Mouse (Mus musculus) myocyte (in vitro differentiated cells): ENCODE measurements at regions not wholly inside any gene's neighbourhood (a gene's known extent, or its start where the extent isn't known, plus 50 kb on each side); places are given as distances from the start of the nearest gene placed in this dataset.

Source experiments
- H3K27me3 ChIP-seq: one replicate; pipeline ENCODE4 v1.6.1; 2011; ENCODE audit not compliant: control insufficient read depth, insufficient read depth, insufficient read length
- H3K36me3 ChIP-seq: one replicate; pipeline ENCODE4 v1.6.1; 2011; ENCODE audit not compliant: control insufficient read depth, insufficient read depth
- H3K4me2 ChIP-seq: one replicate; pipeline ENCODE4 v1.6.1; 2011; ENCODE audit warnings: low read depth, control low read depth
- H3K4me3 ChIP-seq: one replicate; pipeline ENCODE4 v1.5.1; 2011; ENCODE audit warnings: mild to moderate bottlenecking, control low read depth, moderate library complexity
- H3K79me2 ChIP-seq: one replicate; pipeline ENCODE4 v1.6.1; 2011; ENCODE audit not compliant: control insufficient read depth, insufficient read depth
- H3ac ChIP-seq: one replicate; pipeline ENCODE4 v1.6.1; 2011; ENCODE audit not compliant: control insufficient read depth, insufficient read length
- CEBPB ChIP-seq: IDR thresholded peaks from 2 replicates; pipeline ENCODE4 v1.6.1; 2011; ENCODE audit warnings: mild to moderate bottlenecking, moderate library complexity; ENCODE audit not compliant: poor library complexity, insufficient read depth, severe bottlenecking
- E2F4 ChIP-seq: IDR thresholded peaks from one replicate; pipeline ENCODE4 v1.6.1; 2011; ENCODE audit warnings: mild to moderate bottlenecking, control low read depth, moderate library complexity; ENCODE audit not compliant: insufficient read depth
- MAX ChIP-seq: IDR thresholded peaks from one replicate; pipeline ENCODE4 v1.6.1; 2011; ENCODE audit warnings: low read depth, mild to moderate bottlenecking, control low read depth
- MYOD1 ChIP-seq, 3 experiments: IDR thresholded peaks; one replicate each; pipeline ENCODE4 v1.6.1; 2011; ENCODE audit warnings: control low read depth in 2 of 3, low read depth in 2 of 3, mild to moderate bottlenecking in 2 of 3, moderate library complexity in 1 of 3; ENCODE audit not compliant: insufficient read length in 2 of 3, control insufficient read depth in 1 of 3
- MYOG ChIP-seq, 3 experiments: IDR thresholded peaks; one replicate each; pipeline ENCODE4 v1.6.1; 2011; ENCODE audit warnings: control low read depth in 2 of 3, low read depth in 2 of 3, mild to moderate bottlenecking in 2 of 3; ENCODE audit not compliant: insufficient read length in 2 of 3, control insufficient read depth in 1 of 3, insufficient read depth in 1 of 3
- POLR2A ChIP-seq: IDR thresholded peaks from one replicate; pipeline ENCODE4 v1.6.1; 2011; ENCODE audit warnings: low read depth, mild to moderate bottlenecking, control low read depth, moderate library complexity; ENCODE audit not compliant: insufficient read length
- POLR2AphosphoS2 ChIP-seq: IDR thresholded peaks from one replicate; pipeline ENCODE4 v1.6.1; 2011; ENCODE audit warnings: low read depth, control low read depth; ENCODE audit not compliant: insufficient read length
- REST ChIP-seq: IDR thresholded peaks from one replicate; pipeline ENCODE4 v1.6.1; 2011; ENCODE audit warnings: mild to moderate bottlenecking, control low read depth, moderate library complexity; ENCODE audit not compliant: insufficient read depth, insufficient read length
- SRF ChIP-seq: IDR thresholded peaks from one replicate; pipeline ENCODE4 v1.6.1; 2011; ENCODE audit warnings: low read depth; ENCODE audit not compliant: control insufficient read depth, insufficient read length
- TCF12 ChIP-seq: IDR thresholded peaks from one replicate; pipeline ENCODE4 v1.6.1; 2011; ENCODE audit warnings: mild to moderate bottlenecking, control low read depth; ENCODE audit not compliant: poor library complexity, insufficient read depth, severe bottlenecking
- TCF3 ChIP-seq: IDR thresholded peaks from one replicate; pipeline ENCODE4 v1.6.1; 2011; ENCODE audit warnings: low read depth, control low read depth; ENCODE audit not compliant: insufficient read length
- USF1 ChIP-seq: IDR thresholded peaks from one replicate; pipeline ENCODE4 v1.6.1; 2011; ENCODE audit warnings: low read depth, mild to moderate bottlenecking, control low read depth, moderate library complexity

DNA sequence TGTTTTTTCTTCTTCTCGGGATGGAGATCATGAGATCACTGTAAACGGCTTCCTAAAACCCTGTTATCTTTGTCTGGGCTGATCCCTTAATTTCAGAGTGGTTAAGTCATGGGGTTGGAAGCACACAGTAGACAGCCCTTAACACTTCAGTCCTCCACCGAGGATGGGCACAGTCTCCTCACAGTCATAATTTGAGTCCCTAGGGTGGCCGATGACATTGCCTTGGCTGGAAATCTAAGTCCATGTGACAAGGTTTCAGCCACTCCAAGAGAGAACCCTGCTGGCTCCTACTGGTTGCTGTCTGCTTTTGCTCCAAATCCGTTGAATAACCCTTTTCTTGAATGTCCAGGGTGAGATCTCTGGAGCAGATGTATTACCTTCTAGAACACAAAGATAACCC is 152.2 kb upstream of the Ubl3 start:
- no peaks in the 10 kb centered on the region for H3K27me3 ChIP-seq
- TF ChIP-seq SRF, result no peak
- no peak for TF ChIP-seq POLR2A
- TF ChIP-seq MAX, result no peak
- TF ChIP-seq USF1, result no peak
- TF ChIP-seq REST, result no peak
- no peak for TF ChIP-seq TCF12
- no peak for TF ChIP-seq E2F4
- TF ChIP-seq CEBPB, result no peak
- no peak for TF ChIP-seq MYOD1 (IDR thresholded peaks at IDR 0.05; ENCODE audit: control insufficient read depth in 1 of 3, insufficient read length in 2 of 3, low read depth in 2 of 3)
- TF ChIP-seq TCF3, result no peak
- TF ChIP-seq POLR2AphosphoS2, result no peak
- TF ChIP-seq MYOG (IDR thresholded peaks at IDR 0.05; ENCODE audit: control insufficient read depth in 1 of 3, insufficient read depth in 1 of 3, insufficient read length in 2 of 3, low read depth in 2 of 3), result no peak
- H3ac ChIP-seq, result no peak overlapping the region
- no peak overlapping the region for H3K4me3 ChIP-seq
- no peaks in the 10 kb centered on the region for H3K79me2 ChIP-seq
- H3K36me3 ChIP-seq, result no peaks in the 10 kb centered on the region
- no peak overlapping the region for H3K4me2 ChIP-seq

DNA sequence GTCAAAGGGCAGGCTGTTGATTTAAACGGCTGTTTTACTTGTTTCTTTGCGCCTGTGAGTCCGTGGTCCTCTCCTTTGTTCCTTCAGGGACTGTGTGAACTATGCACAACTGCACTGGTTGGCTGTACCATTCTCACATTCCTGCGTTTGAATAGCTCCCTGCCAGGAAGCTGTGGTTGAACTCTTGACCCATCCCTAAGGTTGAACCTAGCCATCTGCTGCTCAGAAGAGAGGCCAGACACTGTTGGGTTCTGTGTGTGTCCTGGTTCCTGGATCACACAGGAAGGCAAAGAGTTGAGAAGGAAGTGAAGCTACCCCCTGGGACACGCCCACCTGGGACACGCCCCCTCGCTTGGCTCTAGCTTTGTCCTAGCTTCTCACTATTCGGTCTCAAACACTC is 149.3 kb upstream of the Ubl3 start:
- Histone ChIP-seq H3K36me3 (no peaks in the 10 kb centered on the region), H3K4me3 (no peak overlapping the region), H3K79me2 (no peaks in the 10 kb centered on the region), H3ac (no peak overlapping the region), H3K27me3 (no peaks in the 10 kb centered on the region), H3K4me2 (no peak overlapping the region)
- TF ChIP-seq USF1 (no peak), POLR2AphosphoS2 (no peak), MAX (no peak), POLR2A (no peak), MYOD1 (IDR thresholded peaks at IDR 0.05; ENCODE audit: control insufficient read depth in 1 of 3, insufficient read length in 2 of 3, low read depth in 2 of 3) (no peak), REST (no peak), CEBPB (no peak)

DNA sequence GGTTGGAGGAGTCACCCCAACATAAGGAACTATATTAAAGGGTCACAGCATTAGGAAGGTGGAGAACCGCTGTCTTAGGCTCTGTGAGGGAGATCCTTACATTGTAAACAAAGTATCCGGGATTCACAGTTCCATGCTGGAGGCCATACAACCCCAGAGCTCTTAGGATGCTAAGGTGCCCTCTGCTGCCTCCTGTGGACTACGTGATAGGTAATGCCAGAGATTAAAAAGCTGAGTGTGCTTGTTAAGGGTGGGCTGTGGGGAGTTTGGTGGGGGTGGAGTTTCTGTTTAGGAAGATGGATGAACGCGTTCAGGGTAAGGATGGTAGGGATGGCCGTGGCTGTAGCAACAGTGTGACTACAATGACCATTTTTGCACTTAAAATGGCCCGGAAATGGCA is 148.4 kb upstream of the Ubl3 start:
- no peak overlapping the region for H3K4me2 ChIP-seq
- H3ac ChIP-seq, result no peak overlapping the region
- no peaks in the 10 kb centered on the region for H3K79me2 ChIP-seq
- no peak overlapping the region for H3K4me3 ChIP-seq
- H3K36me3 ChIP-seq, result no peaks in the 10 kb centered on the region
- H3K27me3 ChIP-seq, result no peaks in the 10 kb centered on the region
- no peak for TF ChIP-seq REST

DNA sequence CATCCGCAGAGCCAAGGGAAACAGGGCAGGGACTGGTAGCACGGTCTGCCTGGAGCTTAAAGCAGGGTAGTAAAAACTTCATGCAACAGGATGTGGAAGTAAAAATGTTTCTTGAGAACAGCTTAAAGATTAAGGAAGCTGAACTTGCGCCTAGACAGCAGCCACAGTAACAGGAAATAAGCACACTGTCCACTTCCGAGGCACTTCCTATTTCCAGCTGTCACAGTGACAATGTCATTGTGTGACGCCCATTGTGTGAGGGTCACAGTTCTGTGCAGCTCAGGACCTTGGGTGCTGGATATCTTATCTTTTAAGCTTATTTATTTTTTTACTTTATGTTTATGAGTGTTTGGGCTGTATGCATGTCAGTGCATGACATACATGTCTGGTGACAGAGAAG is 147.7 kb upstream of the Ubl3 start:
- Histone ChIP-seq H3K4me3 (no peak overlapping the region), H3K36me3 (no peaks in the 10 kb centered on the region), H3K4me2 (no peak overlapping the region), H3K27me3 (no peaks in the 10 kb centered on the region), H3K79me2 (no peaks in the 10 kb centered on the region), H3ac (no peak overlapping the region)
- TF ChIP-seq MYOG (IDR thresholded peaks at IDR 0.05; ENCODE audit: control insufficient read depth in 1 of 3, insufficient read depth in 1 of 3, insufficient read length in 2 of 3, low read depth in 2 of 3) (no peak), SRF (no peak), TCF3 (no peak), REST (no peak), USF1 (no peak), MYOD1 (IDR thresholded peaks at IDR 0.05; ENCODE audit: control insufficient read depth in 1 of 3, insufficient read length in 2 of 3, low read depth in 2 of 3) (no peak), E2F4 (no peak), POLR2A (no peak), POLR2AphosphoS2 (no peak), TCF12 (no peak), MAX (no peak), CEBPB (no peak)

DNA sequence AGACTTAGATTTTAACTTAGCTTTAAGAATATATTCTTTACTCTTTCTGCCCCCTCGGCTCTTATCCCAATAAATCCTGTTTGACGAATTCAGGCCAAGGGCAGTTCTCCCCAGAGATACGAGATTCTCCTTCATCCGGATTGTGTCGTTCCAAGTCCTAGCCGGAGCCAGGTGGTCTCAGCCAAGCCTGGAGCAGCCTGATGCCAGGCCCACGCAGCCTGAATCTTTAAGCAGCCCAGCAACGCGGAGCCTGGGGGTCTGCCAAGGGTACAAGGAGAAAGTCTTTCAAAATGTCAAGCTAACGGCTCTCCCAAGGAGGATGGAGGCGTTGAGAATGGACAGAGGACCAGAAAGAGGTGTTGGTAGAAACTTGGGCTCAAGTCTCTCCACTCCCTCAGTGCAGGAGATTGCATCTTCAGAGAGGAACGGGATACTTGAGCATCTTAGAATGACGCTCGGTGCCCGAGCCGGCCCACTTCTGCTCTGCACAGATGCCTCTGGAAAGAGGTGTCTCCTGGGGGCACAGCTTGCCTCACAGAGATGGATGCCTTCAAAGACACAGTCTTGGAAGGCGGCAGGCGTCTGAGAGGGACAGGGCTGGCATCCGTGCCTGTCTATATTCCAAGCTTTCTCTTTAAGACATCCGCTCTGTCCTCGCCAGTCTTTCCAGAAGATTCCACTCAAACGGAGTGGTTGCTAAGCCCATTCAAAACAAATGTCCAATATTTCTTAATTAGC is 145.2 kb upstream of the Ubl3 start:
- no peak for TF ChIP-seq TCF12
- no peak for TF ChIP-seq POLR2A
- TF ChIP-seq MAX, result no peak
- no peak for TF ChIP-seq POLR2AphosphoS2
- no peak for TF ChIP-seq MYOD1 (IDR thresholded peaks at IDR 0.05; ENCODE audit: control insufficient read depth in 1 of 3, insufficient read length in 2 of 3, low read depth in 2 of 3)

More for the DNA sequence above, 145.2 kb upstream of the Ubl3 start:
- Histone ChIP-seq H3ac (no peak overlapping the region), H3K36me3 (no peaks in the 10 kb centered on the region), H3K4me3 (no peak overlapping the region), H3K4me2 (no peak overlapping the region), H3K27me3 (no peaks in the 10 kb centered on the region), H3K79me2 (no peaks in the 10 kb centered on the region)
